Mouse (Mus musculus) erythroblast, embryonic 14.5 days (primary cell): ENCODE measurements around the gene Hist2h2bb.
"Not testable (repeated sequence)": the region's sequence is repeated elsewhere in the genome, so short reads cannot be mapped to it uniquely, and the experiment has no call there.

Source experiments
- GATA1 ChIP-seq: IDR thresholded peaks from 2 replicates; pipeline ENCODE4 v1.6.1; 2012; ENCODE audit warnings: low read length, inconsistent platforms, mixed read lengths
- TAL1 ChIP-seq: IDR thresholded peaks from 3 replicates; pipeline ENCODE4 v1.6.1; 2012; ENCODE audit warnings: low read length, inconsistent platforms, mixed read lengths

DNA sequence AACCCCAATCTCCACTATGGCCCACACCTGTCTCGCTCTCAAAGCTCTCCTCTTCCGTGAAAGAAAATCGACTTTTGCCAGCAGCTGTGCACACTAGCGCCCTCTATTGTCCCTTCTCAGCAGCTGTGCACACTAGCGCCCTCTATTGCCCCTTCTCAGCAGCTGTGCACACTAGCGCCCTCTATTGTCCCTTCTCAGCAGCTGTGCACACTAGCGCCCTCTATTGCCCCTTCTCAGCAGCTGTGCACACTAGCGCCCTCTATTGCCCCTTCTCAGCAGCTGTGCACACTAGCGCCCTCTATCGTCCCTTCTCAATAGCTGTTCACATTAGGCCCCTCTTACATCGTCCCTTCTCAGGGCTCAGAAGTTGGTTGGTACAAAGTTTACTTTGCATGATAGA lies 17.8 kb downstream of the Hist2h2bb start:
- TF ChIP-seq GATA1, TAL1: not testable (repeated sequence)
